Mouse (Mus musculus) megakaryocyte-erythroid progenitor cell, adult 5-6 weeks (primary cell): ENCODE measurements around the gene Gm7075. TPM values are rescaled to one million over a fixed set of nuclear protein-coding genes. Genes with fewer than 3 reads are reported as not detected.

ENCODE experiments used
- ATAC-seq: replicated peaks from 2 replicates; pipeline ENCODE4 v1.8.0; 2016; ENCODE audit warnings: mild to moderate bottlenecking, inconsistent platforms; ENCODE audit not compliant: severe bottlenecking, poor library complexity, low FRiP score, low TSS enrichment
- total RNA-seq, 2 experiments: library from RNA; stranded (forward) in 1 of 2; stranded (reverse) in 1 of 2; fragments of 200-1000, 215-1000 nt in 1 of 2; fragments of >200 nt in 1 of 2; fragmentation: Nextera tagmentation in 1 of 2; gene quantifications; 2 replicates each; pipeline ENCODE4 v1.2.3; 2014 to 2017

Gene Gm7075
- total RNA-seq (2014; fragmentation: Nextera tagmentation): not detected in 2 replicates
- total RNA-seq (2017): not detected in 2 replicates

DNA sequence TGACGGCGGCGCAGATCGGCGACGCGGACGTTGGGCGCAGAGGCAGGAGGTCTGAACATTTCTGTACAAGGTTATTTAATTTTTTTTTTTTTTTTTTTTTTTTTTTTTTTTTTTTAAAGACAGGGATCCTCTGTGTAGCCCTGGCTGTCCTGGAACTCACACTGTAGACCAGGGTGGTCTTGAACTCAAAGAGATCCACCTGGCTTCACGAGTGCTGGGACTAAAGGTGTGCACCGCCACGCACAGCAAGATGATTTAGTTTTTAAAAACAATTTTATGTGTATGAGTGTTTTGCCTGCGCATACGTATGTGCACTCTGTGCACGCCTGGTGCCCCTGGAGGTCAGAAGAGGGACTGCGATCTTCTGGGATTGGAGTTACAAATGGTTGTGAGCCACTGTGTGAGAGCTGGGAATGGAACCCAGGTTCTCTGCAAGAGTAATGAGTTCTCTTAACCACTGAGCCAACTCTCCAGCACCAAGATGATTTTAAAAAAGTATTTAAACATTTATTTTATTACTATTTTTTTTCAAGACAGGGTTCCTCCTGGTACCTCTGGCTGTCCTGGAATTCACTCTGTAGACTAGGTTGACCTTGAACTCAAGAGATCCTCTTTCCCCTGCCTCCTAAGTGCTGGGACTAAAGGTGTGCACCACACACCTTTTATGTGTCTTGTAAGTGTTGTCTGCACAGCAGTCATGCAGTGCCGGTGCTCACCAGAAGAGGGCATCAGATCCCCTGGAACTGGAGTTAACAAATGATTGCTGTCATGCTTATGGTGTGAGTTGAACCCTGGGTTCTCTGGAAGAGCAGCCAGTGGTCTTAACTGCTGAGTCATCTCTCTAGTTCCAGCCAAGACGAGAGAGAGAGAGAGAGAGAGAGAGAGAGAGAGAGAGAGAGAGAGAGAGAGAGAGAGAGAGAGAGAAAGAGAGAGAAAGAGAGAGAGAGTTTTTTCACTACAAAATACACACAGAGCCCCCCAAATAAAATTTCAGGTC is at the start of gene Gm7075:
Gene Gm7075 (minus strand): TSS at position 51 of the 997 bp plus-strand sequence.
- ATAC-seq: peak; percentile 61

- ATAC-seq: no peak
Measured at GRCm38 (mm10) chr10:63460935-63461334, 39.3 kb upstream of the Gm7075 start.

DNA sequence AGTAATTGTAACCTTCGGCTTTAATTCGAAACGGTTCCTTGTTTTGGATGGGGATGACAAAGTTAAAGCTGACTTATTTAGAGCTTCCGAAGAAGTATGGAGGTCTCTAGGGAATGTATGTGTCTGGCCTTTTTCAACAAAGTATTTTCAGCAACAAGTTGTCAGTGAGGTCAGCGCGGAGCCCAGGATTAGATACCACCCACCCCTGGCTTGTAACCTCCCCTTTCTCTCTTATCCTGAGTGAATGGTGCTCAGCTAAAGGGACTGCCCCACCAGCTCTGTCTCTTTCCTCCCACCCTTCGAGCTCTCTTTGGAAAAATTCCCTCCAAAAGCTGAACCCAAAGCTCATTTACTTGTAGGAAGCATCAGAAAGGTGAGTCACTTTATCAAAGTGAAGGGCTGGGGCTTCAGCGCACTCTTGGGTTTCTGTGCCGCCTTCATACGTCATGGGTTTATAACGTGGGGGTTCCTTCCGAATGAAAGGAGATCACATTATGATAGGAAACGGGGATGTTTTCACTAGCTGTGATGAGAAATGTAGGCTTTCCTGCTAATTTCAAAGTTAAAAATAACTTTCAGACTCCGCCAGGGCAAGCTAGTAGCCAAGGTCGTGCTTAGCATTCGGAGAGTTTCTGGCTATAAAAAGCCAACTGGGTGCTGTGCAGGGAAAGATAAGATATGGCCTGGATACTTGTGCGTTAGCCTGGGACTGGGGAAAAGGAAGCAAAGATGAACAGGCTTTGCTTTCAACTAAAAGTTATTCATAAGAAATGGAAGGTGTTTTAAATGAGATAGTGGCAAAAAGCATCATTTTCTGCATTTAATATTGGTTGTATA is 35.9 kb upstream of the Gm7075 start:
- no peak for ATAC-seq

- ATAC-seq: 0 out of 2 replicates have a peak, but pooled peaks have one; percentile 30
Measured at GRCm38 (mm10) chr10:63455110-63455878, 33.7 kb upstream of the Gm7075 start.

DNA sequence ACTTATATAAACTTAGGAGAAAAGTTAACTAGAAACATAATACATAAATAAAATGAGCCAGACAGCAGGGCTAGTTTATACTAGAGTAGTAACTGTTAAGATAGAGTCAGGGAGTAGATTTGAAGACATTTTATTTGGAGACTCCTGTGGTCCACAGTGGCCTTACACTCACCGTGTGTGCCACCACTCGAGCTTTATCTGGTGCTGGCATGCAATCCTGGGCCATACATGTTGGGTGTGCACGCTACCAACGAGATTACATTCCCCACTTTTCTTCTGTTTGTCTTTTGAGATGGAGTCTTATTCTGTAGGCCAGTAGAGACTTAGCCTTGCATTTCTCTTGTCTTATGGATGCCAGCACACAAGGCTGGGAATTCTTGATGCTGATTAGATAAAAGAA is 32.3 kb upstream of the Gm7075 start:
- no peak for ATAC-seq

- peak; percentile 90 for ATAC-seq
Measured at GRCm38 (mm10) chr10:63444602-63445387, 23.2 kb upstream of the Gm7075 start.

DNA sequence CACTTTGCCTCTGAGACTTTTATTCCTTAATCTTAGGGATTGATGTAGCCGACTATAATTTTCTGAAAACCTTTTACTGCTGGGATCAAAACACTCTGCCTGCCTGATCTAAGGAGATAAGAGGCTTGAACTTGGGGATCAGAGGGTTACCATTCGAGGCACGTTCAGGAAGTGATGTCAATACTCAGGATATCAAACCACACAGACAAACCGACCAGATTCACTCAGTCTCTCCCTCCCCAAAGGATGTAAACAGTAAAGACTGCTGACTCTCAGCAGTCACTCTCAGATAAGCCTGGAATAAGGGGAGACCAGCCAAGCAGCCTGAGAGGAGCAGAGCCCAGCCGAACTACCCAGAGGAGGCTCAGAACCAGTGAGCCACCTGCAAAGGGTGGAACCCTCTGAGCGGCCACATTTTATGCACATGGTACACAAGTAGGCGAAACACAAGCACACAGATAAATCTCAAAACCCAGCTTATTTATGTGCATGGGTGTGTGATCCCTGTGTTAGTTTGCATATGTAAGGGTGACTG is 18.2 kb upstream of the Gm7075 start:
- ATAC-seq: peak; percentile 57

GRCm38 (mm10) chr10:63438736-63439262 is 17.2 kb upstream of the Gm7075 start:
- no peak for ATAC-seq

DNA sequence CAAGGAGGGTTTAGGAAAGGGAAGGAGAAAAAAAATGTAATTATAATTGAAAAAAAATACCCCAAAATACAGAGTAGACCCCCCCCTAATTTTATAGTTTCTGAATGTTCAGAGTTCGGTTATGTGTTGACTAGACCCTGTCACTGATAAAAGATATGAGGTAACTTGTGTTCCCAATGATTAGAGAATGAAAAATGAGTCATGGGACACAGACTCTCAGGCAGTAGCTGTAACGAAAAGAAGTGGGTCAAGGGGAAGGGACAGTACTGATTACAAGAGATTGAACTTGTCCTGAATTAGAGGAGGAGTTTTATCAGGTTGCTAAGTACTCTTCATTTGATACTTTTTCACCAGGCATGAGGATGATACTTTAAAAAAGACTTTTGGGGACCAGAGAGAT is 11.3 kb upstream of the Gm7075 start:
- ATAC-seq: no peak

- ATAC-seq: no peak
Measured at GRCm38 (mm10) chr10:63432099-63432498, 10.5 kb upstream of the Gm7075 start.

DNA sequence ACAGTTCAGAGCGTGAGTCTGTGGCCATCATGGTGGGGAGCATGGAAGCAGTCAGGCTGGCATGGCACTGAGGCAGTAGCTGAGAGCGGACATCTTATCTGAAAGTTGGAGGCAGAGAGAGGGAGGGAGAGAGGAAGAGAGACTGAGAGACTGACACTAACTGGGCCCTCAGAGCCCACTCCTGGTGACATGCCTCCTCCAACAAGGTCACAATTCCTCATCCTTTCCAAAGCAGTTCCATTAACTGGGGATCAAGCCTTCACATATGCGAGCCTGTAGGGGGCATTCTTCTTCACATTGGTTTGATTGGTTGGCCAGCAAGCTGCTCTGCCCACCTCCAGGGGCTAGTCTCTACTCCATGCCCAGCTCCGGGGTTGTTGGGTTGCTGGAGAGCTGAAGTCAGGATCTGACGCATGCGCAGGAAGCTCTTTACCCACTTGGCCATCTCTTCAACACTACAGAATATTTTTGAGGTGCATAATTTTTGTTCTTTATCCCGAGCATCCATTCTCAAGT is 9.7 kb upstream of the Gm7075 start:
- no peak for ATAC-seq

GRCm38 (mm10) chr10:63429785-63430305 is 8.3 kb upstream of the Gm7075 start, which contains the start of gene Ctnna3:
TSS of gene Ctnna3 (plus strand) at chr10:63430098.
- ATAC-seq: peak; percentile 91

DNA sequence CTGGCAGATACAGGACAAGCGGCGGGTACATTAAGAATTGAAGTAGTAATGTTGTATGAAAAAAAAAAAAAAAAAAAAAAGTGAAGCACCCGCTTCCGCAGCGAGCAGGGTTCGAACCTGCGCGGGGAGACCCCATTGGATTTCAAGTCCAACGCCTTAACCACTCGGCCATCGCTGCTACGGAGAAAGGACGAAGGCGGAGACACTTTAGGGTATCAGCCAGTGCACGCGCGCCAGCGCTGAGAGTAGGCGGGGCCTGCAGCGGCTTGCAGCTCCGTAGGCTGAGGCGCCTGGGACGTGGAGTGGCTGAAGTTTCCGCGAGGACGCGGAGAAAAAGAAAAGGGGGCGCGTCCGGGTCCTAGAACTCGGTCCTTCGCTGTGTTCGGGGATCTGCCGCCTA is 7.8 kb upstream of the Gm7075 start:
- peak; percentile 83 for ATAC-seq

- no peak for ATAC-seq
Measured at GRCm38 (mm10) chr10:63429023-63429340, 7.4 kb upstream of the Gm7075 start.

GRCm38 (mm10) chr10:63428243-63429022 is 6.8 kb upstream of the Gm7075 start:
- no peak for ATAC-seq

DNA sequence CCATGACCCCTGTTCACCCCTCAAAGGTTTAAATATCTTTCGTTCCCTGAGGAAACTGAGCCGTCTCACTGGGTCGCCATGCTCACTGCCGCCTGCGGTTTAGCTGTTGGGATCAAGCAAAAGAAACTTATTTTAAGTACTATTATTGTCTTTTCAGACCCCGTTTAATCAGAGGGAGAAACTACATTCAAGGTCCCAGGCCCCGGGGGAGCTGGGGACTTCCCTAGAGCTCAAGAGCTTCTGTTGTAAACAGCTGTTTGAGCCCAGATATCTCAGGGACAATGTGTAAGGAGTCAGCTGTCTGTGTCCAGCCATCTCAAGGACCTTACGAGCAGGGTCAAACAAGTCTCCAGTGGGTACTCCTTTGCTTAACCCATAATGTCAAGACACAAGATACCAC is 5.6 kb upstream of the Gm7075 start:
- no peak for ATAC-seq

- ATAC-seq: no peak
Measured at GRCm38 (mm10) chr10:63424475-63424814, 2.9 kb upstream of the Gm7075 start.
